Mouse (Mus musculus): ENCODE measurements around the gene Cux1. TPM values are rescaled to one million over a fixed set of nuclear protein-coding genes. Genes with fewer than 3 reads are reported as not detected.

The Cux1 gene
- polyA plus RNA-seq, 1 experiment: 39.7 TPM

DNA sequence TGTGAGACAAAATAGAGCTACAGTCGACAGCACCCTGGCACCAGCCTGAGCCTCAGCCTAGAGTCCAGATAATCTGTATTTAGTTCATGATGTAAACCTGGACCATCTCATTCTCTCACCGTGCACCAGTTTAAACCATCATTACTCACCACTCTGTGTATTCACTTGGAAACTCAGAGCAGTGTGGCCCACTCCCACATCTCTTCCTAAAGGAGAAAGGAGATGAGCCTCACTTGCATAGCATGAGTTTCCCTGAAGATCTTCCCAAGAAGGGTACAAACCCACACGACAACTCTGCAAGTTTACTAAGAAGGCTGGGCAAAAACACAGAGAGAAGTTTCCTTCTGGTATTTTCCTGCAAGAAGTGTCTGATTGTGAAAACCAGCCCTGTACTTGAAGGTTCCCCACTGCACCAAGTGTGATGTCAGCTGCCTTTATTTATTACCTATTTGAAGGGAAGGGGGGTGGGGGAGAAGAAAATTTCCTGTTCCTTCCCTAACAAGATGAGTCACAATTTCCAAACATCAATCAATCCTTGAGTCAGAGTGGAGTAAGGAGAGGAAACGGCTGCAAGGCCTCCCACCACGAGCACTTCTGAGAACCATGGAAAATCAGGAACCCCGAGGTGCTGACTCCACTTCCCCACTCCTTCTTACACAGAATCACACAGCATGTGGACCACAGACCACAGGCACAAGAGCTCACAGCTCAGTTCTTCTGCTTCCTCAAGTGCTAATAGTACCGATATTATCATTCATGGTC lies 109.0 kb downstream of the Cux1 start:
- Histone ChIP-seq H3K9me3 (no peaks in the 10 kb centered on the region), H3K36me3 (replicated peaks; ENCODE audit: low read length) (peaks cover 19% of the 10 kb centered on the region), H3K27me3 (replicated peaks) (no peaks in the 10 kb centered on the region), H3K4me1 (peaks cover 83% of the 10 kb centered on the region), H3K4me3 (replicated peaks) (peak overlapping the region; percentile 84)
- TF ChIP-seq GATA1 (IDR thresholded peaks at IDR 0.05; ENCODE audit: borderline replicate concordance, low read length): no peak
- no peak for TF ChIP-seq FLI1 (IDR thresholded peaks at IDR 0.05; ENCODE audit: low read length)

DNA sequence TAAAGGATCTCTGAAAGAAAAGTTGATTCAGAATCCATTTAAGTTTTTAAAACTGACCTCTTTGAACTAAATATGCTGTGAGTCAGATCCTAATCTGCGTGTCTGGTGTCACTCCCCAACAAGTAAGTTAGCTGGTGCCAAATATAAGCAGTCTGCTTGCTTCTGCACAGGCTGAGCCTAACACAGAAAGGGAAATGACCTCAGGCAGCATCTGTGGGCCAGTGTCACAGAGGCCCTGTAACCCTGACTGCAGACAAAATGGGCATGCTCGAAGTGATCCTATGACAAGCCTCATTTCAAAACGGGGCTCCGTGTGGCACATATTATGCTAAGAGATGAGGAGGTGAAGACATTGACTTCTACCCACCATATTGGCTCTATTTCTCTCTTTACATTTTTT lies 110.9 kb downstream of the Cux1 start:
- H3K4me3 ChIP-seq (replicated peaks): no peak overlapping the region
- TF ChIP-seq FLI1 (IDR thresholded peaks at IDR 0.05; ENCODE audit: low read length): no peak
- TF ChIP-seq GATA1 (IDR thresholded peaks at IDR 0.05; ENCODE audit: borderline replicate concordance, low read length): no peak
- H3K36me3 ChIP-seq (replicated peaks; ENCODE audit: low read length): peaks cover 12% of the 10 kb centered on the region
- no peaks in the 10 kb centered on the region for H3K27me3 ChIP-seq (replicated peaks)
- peaks cover 86% of the 10 kb centered on the region for H3K4me1 ChIP-seq
- no peaks in the 10 kb centered on the region for H3K9me3 ChIP-seq

DNA sequence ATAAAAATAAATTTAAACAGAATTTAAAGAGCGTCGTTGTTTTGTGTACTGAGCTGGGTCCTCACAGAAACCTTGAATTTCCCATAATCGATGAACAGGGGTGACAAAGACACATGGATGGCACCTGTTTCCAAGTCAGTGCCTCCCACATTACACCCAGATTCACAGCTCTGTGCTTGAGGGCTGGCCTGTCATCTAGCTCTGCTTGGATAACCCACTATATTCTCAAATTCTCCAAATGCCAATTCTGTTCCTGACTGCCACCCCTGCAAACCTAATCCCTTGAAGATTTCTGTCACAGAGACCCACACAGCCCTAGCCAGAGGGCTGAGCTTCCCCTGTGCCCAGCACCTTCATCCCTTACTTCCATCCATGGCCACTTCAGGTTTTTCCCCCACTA lies 114.6 kb downstream of the Cux1 start:
- Histone ChIP-seq H3K36me3 (replicated peaks; ENCODE audit: low read length) (peaks cover 25% of the 10 kb centered on the region), H3K9me3 (no peaks in the 10 kb centered on the region), H3K27me3 (replicated peaks) (no peaks in the 10 kb centered on the region), H3K4me3 (replicated peaks) (no peak overlapping the region), H3K4me1 (peaks cover 74% of the 10 kb centered on the region)
- TF ChIP-seq FLI1 (IDR thresholded peaks at IDR 0.05; ENCODE audit: low read length): no peak
- TF ChIP-seq GATA1 (IDR thresholded peaks at IDR 0.05; ENCODE audit: borderline replicate concordance, low read length): no peak

DNA sequence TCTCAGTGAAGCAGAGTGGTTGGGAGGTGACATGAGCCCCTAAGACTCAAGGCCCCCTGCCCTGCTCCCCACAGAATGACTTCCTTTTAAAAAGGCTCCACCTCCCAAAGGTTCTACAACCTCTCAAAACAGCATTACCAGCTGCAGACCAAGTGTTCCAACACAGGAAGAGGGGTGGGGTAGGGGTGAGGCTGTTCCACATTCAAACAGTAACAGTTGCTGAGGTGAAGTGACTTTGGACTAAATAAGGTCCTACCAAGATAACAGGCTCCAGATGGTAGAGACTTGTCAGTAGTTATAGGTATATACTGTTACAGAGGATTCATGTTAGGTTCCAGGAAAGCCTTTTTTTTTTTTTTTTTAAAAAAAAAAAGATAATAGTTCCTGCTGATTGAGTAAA lies 117.5 kb downstream of the Cux1 start:
- TF ChIP-seq GATA1 (IDR thresholded peaks at IDR 0.05; ENCODE audit: borderline replicate concordance, low read length): no peak
- TF ChIP-seq FLI1 (IDR thresholded peaks at IDR 0.05; ENCODE audit: low read length): no peak
- Histone ChIP-seq H3K4me1 (peaks cover 58% of the 10 kb centered on the region), H3K4me3 (replicated peaks) (no peak overlapping the region), H3K9me3 (no peaks in the 10 kb centered on the region), H3K36me3 (replicated peaks; ENCODE audit: low read length) (peaks cover 38% of the 10 kb centered on the region), H3K27me3 (replicated peaks) (no peaks in the 10 kb centered on the region)

DNA sequence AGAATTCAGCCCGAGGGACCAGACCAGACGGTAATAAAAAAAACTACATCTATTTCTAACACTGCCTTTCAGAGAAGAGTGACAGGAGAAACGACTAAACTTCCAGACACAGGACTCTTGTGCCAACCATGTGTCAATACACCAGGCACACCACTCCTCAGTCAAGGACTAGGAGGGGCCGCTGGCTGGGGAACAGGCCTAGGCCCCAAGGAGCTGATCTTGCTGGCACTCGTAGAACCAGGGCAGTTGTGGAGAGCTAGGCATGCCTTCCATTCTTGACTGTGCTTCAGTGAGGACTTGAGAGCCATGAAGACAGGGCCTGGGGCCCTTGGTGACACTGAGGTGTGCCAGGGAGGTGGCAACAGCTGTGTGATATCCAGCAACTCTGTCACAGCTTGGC lies 121.3 kb downstream of the Cux1 start:
- Histone ChIP-seq H3K9me3 (no peaks in the 10 kb centered on the region), H3K4me1 (peaks cover 62% of the 10 kb centered on the region)

DNA sequence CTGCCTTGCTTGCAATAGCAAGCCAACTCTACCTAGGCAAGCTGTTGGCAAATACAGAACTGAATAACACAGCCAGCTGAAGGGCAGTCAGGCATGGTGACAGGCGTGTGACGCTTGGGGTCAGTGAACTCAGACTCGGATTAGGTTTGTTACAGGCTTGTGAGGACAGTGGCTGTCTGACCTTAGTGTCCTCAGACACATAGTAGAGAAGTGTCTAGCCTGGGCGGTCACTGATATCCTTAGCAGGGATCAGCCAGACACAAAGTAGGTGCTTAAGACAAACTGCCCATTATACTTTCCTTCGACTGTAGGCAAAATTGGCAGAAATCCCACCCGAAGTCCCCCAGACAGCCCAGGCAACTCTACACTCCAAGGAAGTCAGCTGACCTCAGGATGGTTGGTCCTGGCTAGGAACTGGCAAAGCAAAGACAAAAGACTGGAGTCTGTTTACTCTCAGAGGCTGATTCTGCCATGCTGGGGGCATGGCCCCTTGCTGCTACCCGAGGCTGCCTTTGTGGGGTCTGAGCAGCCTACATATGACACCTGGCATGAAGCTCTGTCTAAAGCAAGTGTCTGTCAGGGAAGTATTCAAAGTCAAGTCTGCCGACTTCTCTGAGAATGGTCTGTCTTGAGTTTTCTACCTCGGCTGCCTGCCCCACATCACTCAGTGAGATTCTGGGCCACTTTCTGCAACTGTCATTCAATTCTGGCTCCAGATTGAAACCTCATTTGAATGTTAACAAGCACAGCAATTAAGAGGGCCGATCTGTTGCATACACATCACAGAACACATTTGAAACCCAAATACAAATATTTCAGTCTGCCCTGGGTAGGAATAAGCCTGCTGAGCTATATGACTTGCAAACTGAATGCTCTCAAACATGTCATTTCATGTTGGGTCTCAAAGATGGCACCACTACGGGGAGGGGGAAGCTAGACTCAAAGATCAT lies 124.8 kb downstream of the Cux1 start:
- TF ChIP-seq FLI1 (IDR thresholded peaks at IDR 0.05; ENCODE audit: low read length): no peak
- no peak overlapping the region for H3K4me3 ChIP-seq (replicated peaks)
- H3K36me3 ChIP-seq (replicated peaks; ENCODE audit: low read length): peaks cover 37% of the 10 kb centered on the region
- H3K27me3 ChIP-seq (replicated peaks): no peaks in the 10 kb centered on the region
- H3K9me3 ChIP-seq: no peaks in the 10 kb centered on the region
- H3K4me1 ChIP-seq: peaks cover 57% of the 10 kb centered on the region

More for the DNA sequence above, 121.3 kb downstream of the Cux1 start:
- no peak for TF ChIP-seq GATA1 (IDR thresholded peaks at IDR 0.05; ENCODE audit: borderline replicate concordance, low read length)
- no peak for TF ChIP-seq FLI1 (IDR thresholded peaks at IDR 0.05; ENCODE audit: low read length)
- Histone ChIP-seq H3K36me3 (replicated peaks; ENCODE audit: low read length) (peaks cover 42% of the 10 kb centered on the region), H3K27me3 (replicated peaks) (no peaks in the 10 kb centered on the region), H3K4me3 (replicated peaks) (no peak overlapping the region)

DNA sequence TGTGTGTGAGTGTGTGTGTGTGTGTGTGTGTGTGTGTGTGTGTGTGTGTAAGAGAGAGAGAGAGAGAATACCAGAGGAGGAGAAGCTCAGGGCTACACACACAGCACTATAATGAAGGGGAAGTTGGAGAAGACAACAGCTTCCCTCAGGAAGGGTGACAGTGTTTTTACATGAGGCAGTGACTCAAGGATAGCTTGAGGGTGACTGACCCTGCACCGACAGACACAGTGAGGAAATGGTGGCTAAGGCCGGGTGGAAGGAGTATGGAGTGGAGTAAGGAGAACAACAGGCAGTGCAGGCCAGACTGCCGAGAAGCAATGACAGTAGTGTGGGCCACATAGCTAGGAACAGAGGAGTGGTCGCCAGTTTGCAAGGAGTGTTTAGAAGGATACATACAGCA lies 137.6 kb downstream of the Cux1 start:
- H3K9me3 ChIP-seq: no peaks in the 10 kb centered on the region
- H3K4me3 ChIP-seq (replicated peaks): peak overlapping the region; percentile 85
- H3K4me1 ChIP-seq: peaks cover 82% of the 10 kb centered on the region
- TF ChIP-seq GATA1 (IDR thresholded peaks at IDR 0.05; ENCODE audit: borderline replicate concordance, low read length) (no peak), FLI1 (IDR thresholded peaks at IDR 0.05; ENCODE audit: low read length) (no peak)
- peaks cover 39% of the 10 kb centered on the region for H3K36me3 ChIP-seq (replicated peaks; ENCODE audit: low read length)
- H3K27me3 ChIP-seq (replicated peaks): no peaks in the 10 kb centered on the region

DNA sequence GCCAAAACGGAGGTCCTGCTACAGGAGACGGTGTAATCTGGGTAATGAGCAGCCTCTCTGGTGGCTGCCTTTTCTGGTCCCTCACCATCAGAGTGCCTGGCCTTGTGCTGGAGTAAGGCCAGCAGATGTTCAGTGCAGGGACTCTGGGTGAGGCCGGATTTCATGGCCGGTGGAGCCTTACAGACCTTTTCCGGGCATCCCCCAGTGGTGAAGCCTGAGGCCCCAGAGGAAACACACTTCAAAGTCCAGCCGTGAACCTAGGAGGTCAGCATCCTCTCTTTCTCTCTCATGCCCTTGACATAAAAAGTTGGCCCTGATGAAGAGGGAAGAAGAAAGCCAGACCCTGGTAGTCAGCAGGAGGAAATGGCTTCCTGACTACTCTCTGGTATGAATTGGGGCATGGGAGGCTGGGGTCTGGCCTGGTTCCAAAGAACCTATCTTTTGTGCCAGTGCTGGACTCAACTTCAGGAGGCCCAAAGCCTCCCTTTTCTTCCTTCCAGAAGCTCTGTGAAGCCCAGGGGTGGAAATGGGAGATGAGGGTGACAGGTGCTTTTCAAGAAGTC lies 138.7 kb downstream of the Cux1 start:
- H3K36me3 ChIP-seq (replicated peaks; ENCODE audit: low read length): peaks cover 42% of the 10 kb centered on the region
- H3K9me3 ChIP-seq: no peaks in the 10 kb centered on the region
- no peaks in the 10 kb centered on the region for H3K27me3 ChIP-seq (replicated peaks)
- peaks cover 80% of the 10 kb centered on the region for H3K4me1 ChIP-seq
- H3K4me3 ChIP-seq (replicated peaks): no peak overlapping the region
- TF ChIP-seq FLI1 (IDR thresholded peaks at IDR 0.05; ENCODE audit: low read length) (no peak), GATA1 (IDR thresholded peaks at IDR 0.05; ENCODE audit: borderline replicate concordance, low read length) (no peak)

DNA sequence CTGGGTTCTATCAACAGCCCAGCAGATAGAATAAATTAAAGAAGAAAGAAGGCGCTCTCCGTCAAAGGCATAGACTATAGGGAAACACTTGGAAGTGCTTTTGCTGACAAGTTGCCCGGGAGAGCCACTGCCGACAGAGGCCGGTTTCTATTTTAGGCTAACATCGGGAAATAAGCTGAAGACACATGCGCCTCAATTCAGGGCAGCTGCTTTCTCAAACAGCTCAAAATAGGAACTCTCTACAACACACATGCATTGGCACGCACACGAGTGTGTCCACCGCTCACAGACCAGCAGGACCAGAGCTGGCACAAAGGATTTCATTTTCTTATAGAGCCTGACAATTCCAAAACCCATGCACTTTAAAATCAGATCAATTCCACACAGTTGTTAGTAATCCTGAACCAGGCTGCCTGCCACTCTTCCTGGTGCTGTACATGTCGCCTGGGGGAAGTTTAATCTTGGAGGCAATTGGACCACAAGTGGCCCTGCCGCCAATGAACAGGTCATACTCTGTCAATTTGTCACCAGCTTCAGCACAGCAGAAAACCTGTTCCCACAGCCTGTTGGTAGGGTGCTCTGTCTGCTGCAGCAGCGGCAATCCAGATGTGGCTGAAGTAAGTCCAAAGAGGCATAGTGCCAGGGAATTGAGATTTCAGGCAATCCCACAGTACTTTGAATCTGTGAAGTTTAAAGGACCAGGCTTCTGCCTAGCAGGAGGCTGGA lies 139.4 kb downstream of the Cux1 start:
- Histone ChIP-seq H3K4me3 (replicated peaks) (no peak overlapping the region), H3K9me3 (no peaks in the 10 kb centered on the region), H3K36me3 (replicated peaks; ENCODE audit: low read length) (peaks cover 46% of the 10 kb centered on the region), H3K27me3 (replicated peaks) (no peaks in the 10 kb centered on the region), H3K4me1 (peaks cover 80% of the 10 kb centered on the region)
- TF ChIP-seq FLI1 (IDR thresholded peaks at IDR 0.05; ENCODE audit: low read length): no peak
- TF ChIP-seq GATA1 (IDR thresholded peaks at IDR 0.05; ENCODE audit: borderline replicate concordance, low read length): no peak
